Mouse (Mus musculus) naive thymus-derived CD4-positive, alpha-beta T cell, adult 5 months (primary cell): Measurements from ENCODE around the gene Vmn1r77. TPM values are rescaled to one million over a fixed set of nuclear protein-coding genes. Genes with fewer than 3 reads are reported as not detected.

ENCODE experiments used
- polyA plus RNA-seq: library from polyadenylated mRNA; unstranded; fragments of 100-300 nt; shearing (Covaris generic); gene quantifications from one replicate; pipeline ENCODE4 v1.2.1, GENCODE M21; 2017

Vmn1r77 gene
- 0.05 TPM for polyA plus RNA-seq

GRCm38 (mm10) chr7:12036452-12036851, at the start of gene Vmn1r77:
Gene Vmn1r77 (plus strand): TSS chr7:12036752.

Other genes with a start within 250 kb of the Vmn1r77 start
- gene Vmn1r74, start 202.8 kb upstream of the Vmn1r77 start, polyA plus RNA-seq = not detected
- gene Vmn1r75, start 162.1 kb upstream of the Vmn1r77 start, polyA plus RNA-seq = not detected
- 0.05 TPM for gene Vmn1r76, start 98.5 kb upstream of the Vmn1r77 start, polyA plus RNA-seq
- 0.37 TPM for gene Vmn1r78, start 113.5 kb downstream of the Vmn1r77 start, polyA plus RNA-seq
- not detected for gene Vmn1r79, start 134.5 kb downstream of the Vmn1r77 start, polyA plus RNA-seq
- 0.05 TPM for gene Vmn1r80, start 152.5 kb downstream of the Vmn1r77 start, polyA plus RNA-seq
- gene Vmn1r81, start 231.5 kb downstream of the Vmn1r77 start, polyA plus RNA-seq = 0.14 TPM